Mouse (Mus musculus): ENCODE measurements around the gene Psg26.
"Not testable (repeated sequence)": the region's sequence is repeated elsewhere in the genome, so short reads cannot be mapped to it uniquely, and the experiment has no call there.

Psg26 gene

GRCm38 (mm10) chr7:18484077-18484476 is at the start of gene Psg26:
TSS of gene Psg26 (minus strand) at chr7:18484177.
- no peak for DNase-seq

GRCm38 (mm10) chr7:18533420-18533819 is 49.4 kb upstream of the Psg26 start:
- no peak for DNase-seq

- DNase-seq: no peak
These were observed 48.2 kb upstream of the Psg26 start, which contains the start of gene Psg25 for GRCm38 (mm10) chr7:18532169-18532568. TSS of gene Psg25 (minus strand) at chr7:18532269.

GRCm38 (mm10) chr7:18524668-18525067 is 40.7 kb upstream of the Psg26 start:
- DNase-seq: no peak

- DNase-seq: not testable (repeated sequence)
These were observed 28.9 kb upstream of the Psg26 start for GRCm38 (mm10) chr7:18512848-18513247.

GRCm38 (mm10) chr7:18512417-18512816 is 28.4 kb upstream of the Psg26 start:
- DNase-seq: not testable (repeated sequence)

GRCm38 (mm10) chr7:18511479-18511878 is 27.5 kb upstream of the Psg26 start:
- DNase-seq: no peak

- not testable (repeated sequence) for DNase-seq
These were observed 52.0 kb downstream of the Psg26 start, which contains the start of gene Psg28 for GRCm38 (mm10) chr7:18431941-18432340. TSS of gene Psg28 (minus strand) at chr7:18432041.
